Mouse (Mus musculus) thymus, adult 2 months (tissue): ENCODE measurements around the gene Ntn3.

ENCODE experiments used
- CTCF ChIP-seq: fragments of 200-500 bp; IDR thresholded peaks from 2 replicates; pipeline ENCODE4 v1.5.1; 2012; ENCODE audit warnings: mild to moderate bottlenecking, control low read depth, low read length, moderate library complexity, borderline replicate concordance; ENCODE audit not compliant: control insufficient read depth, poor library complexity, insufficient read depth; ENCODE audit errors: extremely low read depth
- POLR2A ChIP-seq: fragments of 200-500 bp; IDR thresholded peaks from 2 replicates; pipeline ENCODE4 v1.6.1; 2012; ENCODE audit warnings: mild to moderate bottlenecking, low read length, control low read depth, moderate library complexity; ENCODE audit not compliant: control insufficient read depth, poor library complexity, insufficient read depth; ENCODE audit errors: extremely low read depth

GRCm38 (mm10) chr17:24207768-24208640 is 1.3 kb downstream of the Ntn3 start:
- no peak for TF ChIP-seq CTCF
- TF ChIP-seq POLR2A = no peak
